Mouse (Mus musculus): ENCODE measurements around the gene Olfr657. TPM values are rescaled to one million over a fixed set of nuclear protein-coding genes. Genes with fewer than 3 reads are reported as not detected.
A peak's percentile ranks its signal among the peaks of the same experiment; 100 is the strongest.

Olfr657 gene
- not detected in 2 replicates for polyA plus RNA-seq (2015; fragmentation: Nextera tagmentation; extraction: Ambion mirVana)

GRCm38 (mm10) chr7:104624494-104624893 lies at the start of gene Olfr657:
TSS of gene Olfr657 (plus strand) at chr7:104624794.
- no peak for DNase-seq (ENCODE audit: low spot score)

- DNase-seq (ENCODE audit: low spot score): no peak
Observed at GRCm38 (mm10) chr7:104577014-104577413, 47.6 kb upstream of the Olfr657 start, which contains the start of gene Olfr653. TSS of gene Olfr653 (plus strand) at chr7:104577314.

GRCm38 (mm10) chr7:104580846-104581245 lies 43.7 kb upstream of the Olfr657 start:
- no peak for DNase-seq (ENCODE audit: low spot score)

GRCm38 (mm10) chr7:104581429-104581828 lies 43.2 kb upstream of the Olfr657 start:
- no peak for DNase-seq (ENCODE audit: low spot score)

GRCm38 (mm10) chr7:104586725-104587124 lies 37.9 kb upstream of the Olfr657 start, which contains the start of gene Olfr654:
TSS of gene Olfr654 (plus strand) at chr7:104587025.
- no peak for DNase-seq (ENCODE audit: low spot score)

- DNase-seq (ENCODE audit: low spot score): no peak
Observed at GRCm38 (mm10) chr7:104588274-104588673, 36.3 kb upstream of the Olfr657 start.

GRCm38 (mm10) chr7:104601679-104602078 lies 22.9 kb upstream of the Olfr657 start, which contains the start of gene Olfr655:
TSS of gene Olfr655 (minus strand) at chr7:104601779.
- DNase-seq (ENCODE audit: low spot score): no peak

- peak; percentile 55 for DNase-seq (ENCODE audit: low spot score)
Observed at GRCm38 (mm10) chr7:104603173-104603572, 21.4 kb upstream of the Olfr657 start.

- no peak for DNase-seq (ENCODE audit: low spot score)
Observed at GRCm38 (mm10) chr7:104604727-104605126, 19.9 kb upstream of the Olfr657 start.

GRCm38 (mm10) chr7:104613655-104614054 lies 10.9 kb upstream of the Olfr657 start, which contains the start of gene Olfr656:
TSS of gene Olfr656 (plus strand) at chr7:104613955.
- DNase-seq (ENCODE audit: low spot score): no peak

GRCm38 (mm10) chr7:104646841-104647482 lies 22.4 kb downstream of the Olfr657 start, which contains the start of gene Olfr658:
TSS of gene Olfr658 (minus strand) at chr7:104647305.
- peak; percentile 18 for DNase-seq (ENCODE audit: low spot score)

- no peak for DNase-seq (ENCODE audit: low spot score)
Observed at GRCm38 (mm10) chr7:104666453-104666852, 41.9 kb downstream of the Olfr657 start, which contains the start of gene Olfr659. TSS of gene Olfr659 (plus strand) at chr7:104666753.

- DNase-seq (ENCODE audit: low spot score): no peak
Observed at GRCm38 (mm10) chr7:104686201-104686600, 61.6 kb downstream of the Olfr657 start, which contains the start of gene Olfr661. TSS of gene Olfr661 (plus strand) at chr7:104686501.

Other genes with a start within 250 kb of the Olfr657 start
- gene Trim30c, start 224.0 kb upstream of the Olfr657 start, polyA plus RNA-seq (2015; fragmentation: Nextera tagmentation; extraction: Ambion mirVana): 0.45 and 0.74 TPM in 2 replicates
- gene Trim30a, start 159.6 kb upstream of the Olfr657 start, polyA plus RNA-seq (2015; fragmentation: Nextera tagmentation; extraction: Ambion mirVana): 15.3 and 17.9 TPM in 2 replicates
- 4.9 and 5.8 TPM in 2 replicates for gene Trim30d, start 116.9 kb upstream of the Olfr657 start, polyA plus RNA-seq (2015; fragmentation: Nextera tagmentation; extraction: Ambion mirVana)
- not detected in 2 replicates for gene Olfr651, start 74.7 kb upstream of the Olfr657 start, polyA plus RNA-seq (2015; fragmentation: Nextera tagmentation; extraction: Ambion mirVana)
- gene Olfr652, start 63.9 kb upstream of the Olfr657 start, polyA plus RNA-seq (2015; fragmentation: Nextera tagmentation; extraction: Ambion mirVana): not detected in 2 replicates
- gene Olfr653, start 47.5 kb upstream of the Olfr657 start, polyA plus RNA-seq (2015; fragmentation: Nextera tagmentation; extraction: Ambion mirVana): not detected in 2 replicates
- not detected in 2 replicates for gene Olfr654, start 37.8 kb upstream of the Olfr657 start, polyA plus RNA-seq (2015; fragmentation: Nextera tagmentation; extraction: Ambion mirVana)
- gene Olfr655, start 23.0 kb upstream of the Olfr657 start, polyA plus RNA-seq (2015; fragmentation: Nextera tagmentation; extraction: Ambion mirVana): not detected in 2 replicates
- gene Olfr656, start 10.8 kb upstream of the Olfr657 start, polyA plus RNA-seq (2015; fragmentation: Nextera tagmentation; extraction: Ambion mirVana): not detected in 2 replicates
- not detected in 2 replicates for gene Olfr658, start 22.5 kb downstream of the Olfr657 start, polyA plus RNA-seq (2015; fragmentation: Nextera tagmentation; extraction: Ambion mirVana)
- gene Olfr659, start 42.0 kb downstream of the Olfr657 start, polyA plus RNA-seq (2015; fragmentation: Nextera tagmentation; extraction: Ambion mirVana): not detected in 2 replicates
- gene Olfr661, start 61.7 kb downstream of the Olfr657 start, polyA plus RNA-seq (2015; fragmentation: Nextera tagmentation; extraction: Ambion mirVana): not detected in 2 replicates
- not detected in 2 replicates for gene Usp17le, start 152.7 kb downstream of the Olfr657 start, polyA plus RNA-seq (2015; fragmentation: Nextera tagmentation; extraction: Ambion mirVana)
- not detected in 2 replicates for gene Usp17lb, start 217.8 kb downstream of the Olfr657 start, polyA plus RNA-seq (2015; fragmentation: Nextera tagmentation; extraction: Ambion mirVana)
- not detected in 2 replicates for gene Usp17la, start 232.2 kb downstream of the Olfr657 start, polyA plus RNA-seq (2015; fragmentation: Nextera tagmentation; extraction: Ambion mirVana)

Data from thymus, postnatal 0 days (tissue).